In genomic region chr6:128760416-128761143, GRCm38 (mm10) we compare ENCODE assay signal across 8 mouse cellular contexts. TPM values are rescaled to one million over a fixed set of nuclear protein-coding genes. Genes with fewer than 3 reads are reported as not detected.
A peak's percentile ranks its signal among the peaks of the same experiment; 100 is the strongest.
DNase-seq lines count a peak whose midpoint lies in the region; ATAC-seq lines count a peak whose summit lies in the region.
"Not testable (repeated sequence)": the region's sequence is repeated elsewhere in the genome, so short reads cannot be mapped to it uniquely, and the experiment has no call there.

No protein-coding gene starts in this region.

- not testable (repeated sequence) for H3K27me3 ChIP-seq in intestine, embryonic 14.5 days (replicated peaks; ENCODE audit: control insufficient read depth, insufficient read depth, low read length)

- peak overlapping the region; percentile 83 for H3K27ac ChIP-seq in intestine, embryonic 14.5 days (ENCODE audit: low read depth)

- H3K4me3 ChIP-seq in intestine, embryonic 14.5 days (ENCODE audit: low read depth, low read length), result peak overlapping the region; percentile 76

- WGBS in intestine, embryonic 14.5 days, result under 1% methylated on average over 44 of the region's 44 CpGs

- intact Hi-C loops in gastrocnemius, postnatal 14 days (cut with DNase I; ENCODE audit: low total_unique reads), result loop anchor here (2.0 kb wide), 1 partner anchor 78 kb away; no protein-coding TSS in a partner anchor
- intact Hi-C loops in left cerebral cortex, postnatal 14 days (cut with DNase I), result loop anchor here (2.0 to 10.0 kb wide), 2 partner anchors 82 to 474 kb away; no protein-coding TSS in a partner anchor

- H3K36me3 ChIP-seq in intestine, embryonic 14.5 days (ENCODE audit: control insufficient read depth, insufficient read depth, low read length), result not testable (repeated sequence)

- not testable (repeated sequence) for H3K9me3 ChIP-seq in intestine, embryonic 14.5 days (ENCODE audit: control insufficient read depth, low read length)

- not testable (repeated sequence) for H3K4me1 ChIP-seq in intestine, embryonic 14.5 days (replicated peaks; ENCODE audit: control insufficient read depth, insufficient read depth, low read length)

- peak overlapping the region; percentile 46 for H3K4me2 ChIP-seq in intestine, embryonic 14.5 days (ENCODE audit: low read length)

- peak overlapping the region; percentile 65 for H3K9ac ChIP-seq in intestine, embryonic 14.5 days (ENCODE audit: low read length)

- ATAC-seq in intestine, embryonic 14.5 days (replicated peaks; ENCODE audit: low FRiP score, low TSS enrichment, low read depth), result peak; percentile 83
- peak; percentile 70 for ATAC-seq in megakaryocyte-erythroid progenitor cell, adult 5-6 weeks (replicated peaks; ENCODE audit: low FRiP score, low TSS enrichment, poor library complexity, severe bottlenecking)

- DNase-seq in adrenal gland, adult 18-20 months (ENCODE audit: low spot score in 2 of 2), result peak; percentile 85 to 92
- DNase-seq in embryo, embryonic 10.5 days (ENCODE audit: low spot score), result peak; percentile 87
- peak; percentile 76 for DNase-seq in gastrocnemius, postnatal 14 days
- DNase-seq in intestine, embryonic 14.5 days (ENCODE audit: low spot score), result peak; percentile 100
- DNase-seq in left cerebral cortex, postnatal 14 days (ENCODE audit: low spot score in 2 of 2), result peak; percentile 91
- DNase-seq in right cerebral cortex, postnatal 14 days, result peak; percentile 73
- DNase-seq in urinary bladder, postnatal 25 days (ENCODE audit: low spot score), result peak; percentile 86

RNA-seq across cellular contexts. Expression of gene Klrb1c, which starts 28.4 kb away (rescaled TPM):
- total RNA-seq in adrenal gland, adult 18-20 months (2021), result under 1 TPM; 0.60 to 0.67 TPM
- under 1 TPM in 1 of 2 experiments, not detected in 1; 0.14 TPM for total RNA-seq in gastrocnemius, postnatal 14 days (2021)
- 0.20 and 0.26 TPM in 2 replicates for polyA plus RNA-seq in intestine, embryonic 14.5 days (2014; fragmentation: Nextera tagmentation; extraction: Ambion mirVana)
- not detected for total RNA-seq in left cerebral cortex, postnatal 14 days (2021)
- 0.39 and 1.2 TPM in 2 replicates for total RNA-seq in megakaryocyte-erythroid progenitor cell, adult 5-6 weeks (2014; fragmentation: Nextera tagmentation)
- total RNA-seq in megakaryocyte-erythroid progenitor cell, adult 5-6 weeks (2017), result 1.3 and 14.3 TPM in 2 replicates

RNA-seq across cellular contexts. Expression of gene Klrb1, which starts 37.7 kb away (rescaled TPM):
- total RNA-seq in adrenal gland, adult 18-20 months (2021), result not detected
- not detected for total RNA-seq in gastrocnemius, postnatal 14 days (2021)
- polyA plus RNA-seq in intestine, embryonic 14.5 days (2014; fragmentation: Nextera tagmentation; extraction: Ambion mirVana), result not detected in 2 replicates
- under 1 TPM in 1 of 2 experiments, not detected in 1; 0.47 TPM for total RNA-seq in left cerebral cortex, postnatal 14 days (2021)
- 2.4 TPM in 1 of 2 replicates, not detected in the other for total RNA-seq in megakaryocyte-erythroid progenitor cell, adult 5-6 weeks (2014; fragmentation: Nextera tagmentation)
- not detected in 2 replicates for total RNA-seq in megakaryocyte-erythroid progenitor cell, adult 5-6 weeks (2017)

Comparison
In these comparisons a context has a peak if more than half of its experiments do, and no peak if none do; other contexts are left out.
1. Peak in every context shown above with its lines: DNase-seq, ATAC-seq, H3K4me3 ChIP-seq and H3K27ac ChIP-seq.